Mouse (Mus musculus) adrenal gland, adult 8-10 months (tissue): Measurements from ENCODE around the gene Hist1h4a. TPM values are rescaled to one million over a fixed set of nuclear protein-coding genes. Genes with fewer than 3 reads are reported as not detected.
A peak's percentile ranks its signal among the peaks of the same experiment; 100 is the strongest.
"Not testable (repeated sequence)": the region's sequence is repeated elsewhere in the genome, so short reads cannot be mapped to it uniquely, and the experiment has no call there.

Experiments
- DNase-seq: peaks from one replicate; pipeline ENCODE4 v3.0.0; 2022
- total RNA-seq, 4 experiments: library from RNA; stranded (reverse); gene quantifications; 2 replicates each; pipeline ENCODE4 v1.2.4; 2022

Hist1h4a gene
- 10 to 100 TPM; 18.1 to 29.1 (median 26.8) TPM for total RNA-seq

DNA sequence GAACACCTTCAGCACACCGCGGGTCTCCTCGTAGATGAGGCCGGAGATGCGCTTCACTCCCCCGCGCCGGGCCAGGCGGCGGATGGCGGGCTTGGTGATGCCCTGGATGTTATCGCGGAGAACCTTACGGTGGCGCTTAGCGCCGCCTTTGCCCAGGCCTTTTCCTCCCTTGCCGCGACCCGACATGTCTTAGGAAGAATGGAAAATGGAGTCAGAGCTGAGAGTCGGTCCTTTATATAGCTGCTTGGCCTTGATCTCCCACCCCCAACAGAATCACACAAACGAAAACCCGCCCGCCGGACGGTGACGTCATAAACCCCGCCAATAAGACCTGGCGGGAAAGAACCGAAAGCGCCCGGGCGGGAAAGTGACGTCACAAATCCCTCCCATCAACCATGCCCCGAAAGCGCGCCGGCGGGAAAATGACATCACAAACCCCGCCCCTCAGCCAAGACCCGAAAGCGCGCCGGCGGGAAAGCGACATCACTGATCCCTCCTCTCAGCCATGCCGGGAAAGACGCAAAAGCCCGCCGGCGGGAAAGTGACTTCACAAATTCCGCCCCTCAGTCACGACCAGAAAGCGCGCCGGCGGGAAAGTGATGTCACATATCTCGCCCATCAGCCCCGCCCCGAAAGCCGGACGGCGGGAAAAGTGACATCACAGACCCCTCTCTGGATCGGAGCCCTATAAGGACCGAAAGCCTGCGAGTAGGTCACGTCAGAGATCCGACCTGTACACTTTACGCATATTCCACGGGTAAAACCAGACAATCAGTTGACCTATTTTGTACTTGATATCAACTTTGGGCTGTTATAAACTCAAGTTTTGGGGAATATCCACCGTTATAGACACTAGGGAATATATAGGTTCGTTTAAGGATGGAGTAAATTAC lies at the start of gene Hist1h4a:
Gene Hist1h4a, minus strand, starts transcription at position 259 of the 893 bp plus-strand sequence.
- DNase-seq, result peak; percentile 97

DNA sequence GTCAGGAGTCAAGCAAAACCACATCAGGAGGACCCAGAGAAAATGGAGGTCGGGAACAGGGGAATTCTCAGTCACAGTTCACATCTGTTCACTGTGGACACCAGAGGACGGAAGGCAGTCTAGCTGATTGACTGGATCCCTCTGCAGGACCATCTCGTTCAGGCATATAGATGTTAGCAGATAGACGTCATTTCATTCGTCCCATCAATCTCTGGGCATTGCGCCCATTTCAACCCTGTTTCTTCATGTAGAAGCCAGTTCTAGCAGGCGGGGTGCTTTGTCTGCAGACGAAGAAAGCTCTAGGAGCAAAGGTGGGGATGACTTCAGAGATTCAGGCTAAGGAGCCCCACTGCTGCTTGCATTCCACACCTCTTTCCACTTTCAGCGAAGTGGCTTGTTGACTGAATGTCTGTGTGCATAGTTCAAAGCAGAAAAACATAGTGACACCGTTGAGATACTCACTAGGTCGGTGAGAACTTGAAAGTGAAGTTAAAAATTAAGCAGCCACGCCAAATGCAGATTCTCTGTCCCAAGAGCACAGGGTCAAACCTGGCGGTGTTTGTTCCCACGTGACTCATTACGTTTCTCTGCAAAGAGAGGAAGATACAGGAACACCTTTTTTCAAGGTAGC lies 45.5 kb upstream of the Hist1h4a start, which contains the start of gene Slc17a2:
Gene Slc17a2, plus strand, starts transcription at position 572 of the 631 bp plus-strand sequence.
- no peak for DNase-seq

DNA sequence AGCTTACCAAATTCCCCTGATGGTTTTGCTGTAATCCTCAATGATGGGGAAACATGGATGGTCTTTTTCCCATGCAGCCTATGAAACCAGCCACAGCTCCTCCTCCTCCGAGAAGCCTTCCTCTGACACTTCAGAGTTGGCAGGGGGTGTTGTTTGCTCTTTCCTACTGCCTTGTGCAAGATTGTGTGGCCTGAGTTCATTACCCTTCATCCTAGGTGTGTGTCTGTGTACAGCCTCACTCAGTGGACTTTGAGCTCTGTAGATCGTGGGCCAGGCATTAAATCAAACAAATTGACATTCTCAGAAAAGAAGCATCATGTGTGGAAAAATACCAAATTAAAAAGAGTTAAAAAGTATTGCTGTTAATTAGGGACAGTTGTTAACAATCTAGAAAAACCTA lies 43.5 kb upstream of the Hist1h4a start:
- no peak for DNase-seq

DNA sequence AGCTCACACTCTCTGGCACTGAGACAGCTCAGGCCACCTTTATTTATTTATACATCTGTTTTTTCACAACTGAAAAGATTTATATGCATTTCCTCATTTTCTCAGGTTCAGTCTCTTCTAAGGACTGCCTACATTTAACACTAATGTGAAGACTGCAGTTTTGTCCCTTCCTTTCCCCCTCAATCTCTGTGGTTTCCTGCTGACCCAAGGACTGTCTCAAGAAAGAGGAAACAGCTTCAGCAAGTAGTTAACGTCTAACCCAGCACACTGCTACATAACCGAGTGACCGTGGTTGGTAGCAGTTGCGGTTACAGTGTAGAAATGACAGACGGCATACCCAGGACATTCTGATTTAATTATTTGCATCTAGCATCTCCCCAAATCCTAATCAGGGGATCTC lies 38.4 kb upstream of the Hist1h4a start:
- DNase-seq, result no peak

DNA sequence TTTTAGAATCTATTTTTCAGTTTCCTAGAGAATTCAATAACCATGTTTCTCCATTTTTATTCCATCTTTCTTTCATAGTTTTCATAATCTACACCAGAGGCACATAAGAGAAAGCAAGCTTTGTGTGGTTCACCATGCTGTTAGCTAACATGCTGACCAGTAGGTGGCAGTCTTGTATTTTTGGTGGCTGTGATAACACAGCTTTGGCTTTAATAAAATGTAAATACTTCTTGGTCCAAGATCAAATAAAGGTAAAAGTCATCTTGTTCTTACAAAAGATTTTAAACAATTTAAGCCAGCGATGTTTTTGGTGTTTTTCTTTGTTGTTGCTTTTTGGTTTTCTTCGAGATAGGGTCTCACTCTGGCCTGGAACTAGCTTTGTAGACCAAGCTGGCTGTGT lies 31.5 kb upstream of the Hist1h4a start:
- no peak for DNase-seq

DNA sequence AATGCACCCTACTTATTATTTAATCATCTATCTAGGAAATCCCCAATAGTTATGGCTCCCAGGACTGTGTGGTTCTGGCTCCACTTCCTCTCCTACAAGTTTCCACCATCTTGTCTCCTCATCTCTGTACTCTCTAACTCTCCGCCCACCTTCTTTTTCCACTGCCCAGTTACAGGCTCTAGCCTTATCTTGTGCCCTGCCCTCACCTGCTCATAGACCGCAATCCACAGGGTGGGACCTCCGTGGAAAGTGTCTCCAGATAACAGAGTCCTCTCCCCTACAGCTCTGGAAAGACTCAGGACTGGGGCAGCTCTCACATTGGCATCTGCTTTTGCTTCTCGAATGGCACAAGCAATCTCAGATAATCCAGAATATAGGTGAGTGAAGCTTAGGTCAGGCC lies 18.0 kb upstream of the Hist1h4a start:
- DNase-seq, result no peak

DNA sequence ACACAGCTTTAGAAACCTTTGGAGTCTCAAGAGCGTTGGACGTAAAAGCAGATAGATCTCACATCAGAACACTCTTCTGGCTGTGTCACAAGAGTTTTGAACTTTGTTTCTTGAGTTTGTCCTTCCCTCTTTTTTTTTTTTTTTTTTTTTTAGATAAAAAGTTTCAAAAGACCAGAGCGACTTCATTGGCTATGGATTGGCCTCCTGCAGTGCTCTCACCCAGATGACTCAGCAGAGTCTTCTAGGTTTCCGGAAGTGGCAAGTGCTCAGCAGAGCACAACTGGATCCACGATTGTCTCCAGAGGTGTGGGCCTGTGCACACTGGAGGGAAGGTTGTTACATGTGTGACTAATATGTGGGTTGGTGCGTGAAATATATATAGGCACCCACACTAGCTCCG lies 17.3 kb upstream of the Hist1h4a start:
- no peak for DNase-seq

DNA sequence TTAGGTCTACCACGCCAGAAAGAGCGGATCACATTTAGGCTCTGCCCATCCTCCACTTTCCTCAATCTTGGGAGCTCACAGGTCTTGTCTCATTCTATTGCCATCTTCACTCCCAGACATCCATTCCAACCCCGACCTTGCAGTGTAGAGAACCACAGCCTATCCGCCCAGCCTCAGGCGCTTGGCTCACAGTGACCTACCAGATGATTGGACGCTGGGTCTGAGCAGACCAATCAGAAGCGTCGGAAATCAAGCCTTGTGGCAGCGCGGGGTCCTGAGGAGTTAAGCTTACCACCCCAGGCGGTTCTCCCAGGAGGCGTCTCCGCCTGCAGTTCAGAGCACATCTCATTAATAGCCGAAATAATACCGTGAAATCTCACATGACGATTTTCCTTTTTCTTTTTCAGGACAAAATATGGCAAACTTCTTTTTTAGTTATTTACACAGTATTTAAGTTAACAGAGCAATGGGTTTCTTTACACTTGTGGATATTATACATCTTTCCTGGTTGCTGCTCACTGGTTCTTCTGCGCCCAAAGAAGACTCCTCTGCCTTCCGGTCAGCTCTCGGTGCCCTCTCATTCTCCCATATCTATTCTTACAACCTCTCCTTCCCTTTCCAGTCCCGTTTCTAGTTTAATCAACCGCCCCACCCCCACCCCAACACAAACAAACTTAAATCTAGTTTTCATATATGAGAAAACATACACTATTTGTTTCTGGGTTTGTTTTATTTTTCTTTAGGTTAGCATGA lies 11.7 kb upstream of the Hist1h4a start:
- no peak for DNase-seq

DNA sequence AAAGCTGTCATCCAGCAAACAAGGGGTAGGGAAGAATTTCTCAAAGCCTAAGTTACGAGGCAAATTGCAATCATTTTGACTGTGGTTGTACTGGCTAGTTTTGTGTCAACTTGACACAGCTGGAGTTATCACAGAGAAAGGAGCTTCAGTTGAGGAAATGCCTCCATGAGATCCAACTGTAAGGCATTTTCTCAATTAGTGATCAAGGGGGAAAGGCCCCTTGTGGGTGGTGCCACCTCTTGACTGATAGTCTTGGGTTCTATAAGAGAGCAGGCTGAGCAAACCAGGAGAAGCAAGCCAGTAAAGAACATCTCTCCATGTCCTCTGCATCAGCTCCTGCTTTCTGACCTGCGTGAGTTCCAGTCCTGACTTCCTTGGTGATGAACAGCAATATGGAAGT lies 8.6 kb upstream of the Hist1h4a start, which contains the start of gene Trim38:
Gene Trim38, plus strand, starts transcription at position 301 of the 400 bp plus-strand sequence.
- not testable (repeated sequence) for DNase-seq

DNA sequence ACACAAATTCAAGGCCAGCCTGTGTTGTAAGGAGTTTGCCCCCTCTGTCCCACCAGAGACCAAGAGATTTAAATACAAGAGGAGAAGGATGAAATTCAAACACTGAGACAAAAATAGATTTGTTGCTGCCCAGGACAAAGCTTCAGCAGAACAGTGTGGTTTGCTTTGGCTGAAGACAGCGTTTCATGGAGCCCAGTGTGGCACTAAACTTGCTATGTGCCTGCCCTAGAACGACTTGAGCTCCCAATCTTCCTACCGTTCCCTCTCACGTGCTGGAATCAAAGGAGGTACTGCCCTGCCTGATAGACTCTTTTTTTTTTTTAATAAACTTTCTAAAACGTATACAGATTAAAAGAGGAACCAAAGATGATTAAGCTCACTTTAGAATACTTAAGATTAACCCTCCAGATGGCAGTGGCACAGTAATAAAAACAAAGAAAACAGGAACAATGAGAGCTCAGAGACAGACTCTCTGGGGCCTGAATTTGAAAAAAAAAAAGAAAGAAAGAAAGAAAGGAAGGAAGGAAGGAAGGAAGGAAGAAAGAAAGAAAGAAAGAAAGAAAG lies 7.9 kb upstream of the Hist1h4a start:
- no peak for DNase-seq

DNA sequence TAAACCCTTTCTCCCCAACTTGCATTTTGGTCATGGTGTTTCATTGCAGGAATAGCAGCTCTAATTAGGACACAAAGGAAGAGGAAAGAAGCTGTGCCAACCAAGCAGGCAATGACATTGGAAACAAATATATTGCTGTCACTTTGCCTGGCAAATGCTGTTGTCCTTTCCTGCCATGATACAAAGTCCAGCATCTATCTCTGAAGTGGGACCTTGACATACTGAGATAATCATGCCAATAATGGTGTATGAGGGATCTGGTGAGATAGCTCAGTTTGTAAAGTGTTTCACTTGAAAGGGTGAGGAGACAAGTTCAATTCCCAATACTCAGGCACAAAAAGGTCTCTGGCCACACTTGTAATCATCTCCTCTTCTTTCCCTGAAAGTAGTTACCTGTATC lies 5.7 kb upstream of the Hist1h4a start:
- DNase-seq, result peak; percentile 33

DNA sequence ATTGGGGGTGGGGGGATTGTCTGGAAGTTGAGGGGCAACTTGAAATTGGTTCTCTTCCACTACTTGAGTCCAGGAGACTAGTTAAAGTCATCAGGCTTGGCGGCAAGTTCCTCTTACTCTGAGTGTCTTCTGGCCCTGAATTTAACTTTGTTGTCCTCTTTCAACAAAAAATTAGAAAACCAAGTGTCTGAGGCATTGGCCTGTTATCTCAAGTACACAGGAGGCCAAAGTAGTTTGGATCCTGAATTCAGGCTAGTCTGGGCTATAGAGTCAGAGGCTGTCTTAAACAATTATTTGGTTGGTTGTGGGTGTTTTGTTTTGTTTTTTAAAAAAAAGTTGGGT lies 4.1 kb upstream of the Hist1h4a start:
- no peak for DNase-seq

DNA sequence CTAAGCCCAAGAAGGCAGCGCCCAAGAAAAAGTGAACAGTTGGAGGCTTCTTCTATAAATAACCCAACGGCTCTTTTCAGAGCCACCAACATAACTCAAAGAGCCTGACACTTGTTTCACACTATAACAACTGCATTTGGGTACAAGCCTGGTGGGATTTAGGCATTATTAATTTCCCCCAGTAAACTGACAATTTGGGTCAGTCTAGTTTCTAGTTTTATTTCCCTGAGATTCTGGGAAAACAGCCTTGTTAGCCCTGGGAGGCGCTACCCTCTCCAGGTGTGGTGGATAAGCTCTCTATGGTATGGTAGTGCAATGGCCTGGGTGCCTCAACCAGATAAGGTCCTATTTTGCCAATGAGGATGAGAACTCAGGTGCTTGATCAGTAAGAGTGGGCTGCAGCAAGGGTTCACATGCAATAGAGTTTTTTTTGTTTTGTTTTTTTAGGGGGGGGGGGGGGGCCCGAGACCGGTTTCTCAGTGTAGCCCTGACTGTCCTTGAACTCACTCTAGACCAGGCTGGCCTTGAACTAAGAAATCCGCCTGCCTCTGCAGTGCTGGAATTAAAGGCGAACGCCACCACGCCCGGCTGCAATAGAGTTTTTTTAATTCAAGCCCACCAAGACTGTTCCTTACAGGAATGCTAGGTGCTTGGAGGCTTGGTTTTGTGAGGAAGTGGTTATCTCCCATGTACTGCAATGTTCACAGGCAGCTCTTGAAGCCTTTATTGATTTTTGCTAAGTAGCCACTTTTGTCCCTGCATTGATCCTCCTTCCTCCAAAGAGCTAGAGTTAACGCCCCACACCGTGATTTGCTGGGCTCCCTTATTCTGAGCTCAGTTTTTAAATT lies 3.5 kb upstream of the Hist1h4a start:
- DNase-seq, result no peak

DNA sequence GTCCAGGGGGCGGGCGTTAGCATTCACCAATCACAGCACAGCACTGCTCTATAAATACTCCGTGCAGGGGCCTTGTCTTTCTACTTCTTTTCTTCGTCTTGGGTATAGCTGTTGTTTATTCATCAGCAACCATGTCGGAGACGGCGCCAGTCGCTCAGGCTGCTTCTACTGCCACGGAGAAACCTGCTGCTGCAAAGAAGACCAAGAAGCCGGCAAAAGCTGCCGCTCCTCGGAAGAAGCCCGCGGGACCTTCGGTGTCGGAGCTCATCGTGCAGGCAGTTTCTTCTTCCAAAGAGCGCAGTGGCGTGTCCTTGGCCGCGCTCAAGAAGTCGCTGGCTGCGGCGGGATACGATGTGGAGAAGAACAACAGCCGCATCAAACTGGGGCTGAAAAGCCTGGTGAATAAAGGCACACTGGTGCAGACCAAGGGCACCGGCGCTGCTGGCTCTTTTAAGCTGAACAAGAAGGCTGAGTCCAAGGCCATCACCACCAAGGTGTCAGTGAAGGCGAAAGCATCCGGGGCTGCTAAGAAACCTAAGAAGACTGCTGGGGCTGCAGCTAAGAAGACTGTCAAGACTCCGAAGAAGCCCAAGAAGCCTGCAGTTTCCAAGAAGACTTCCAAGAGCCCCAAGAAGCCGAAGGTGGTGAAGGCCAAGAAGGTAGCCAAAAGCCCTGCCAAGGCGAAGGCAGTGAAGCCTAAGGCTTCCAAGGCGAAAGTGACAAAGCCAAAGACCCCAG lies 2.7 kb upstream of the Hist1h4a start, which contains the start of gene Hist1h1a:
Gene Hist1h1a, plus strand, starts transcription at position 81 of the 738 bp plus-strand sequence.
- DNase-seq, result peak; percentile 75

DNA sequence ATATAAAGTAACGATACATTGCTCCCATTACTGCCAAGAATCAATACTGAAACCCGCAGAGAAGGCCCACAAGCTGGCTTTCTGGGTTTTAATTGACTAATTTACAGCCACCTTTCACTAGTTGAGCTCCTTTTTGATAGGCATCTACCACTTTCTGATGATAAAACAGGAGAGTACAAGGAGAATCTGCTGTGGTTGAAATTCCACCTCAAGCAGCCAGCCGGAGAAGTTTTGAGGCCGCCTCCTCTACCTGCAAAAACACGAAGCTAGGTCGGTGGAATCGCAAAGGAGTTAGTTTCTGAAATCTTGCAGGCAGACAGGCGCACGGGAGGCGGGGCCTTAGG lies 2.2 kb upstream of the Hist1h4a start:
- DNase-seq, result no peak

DNA sequence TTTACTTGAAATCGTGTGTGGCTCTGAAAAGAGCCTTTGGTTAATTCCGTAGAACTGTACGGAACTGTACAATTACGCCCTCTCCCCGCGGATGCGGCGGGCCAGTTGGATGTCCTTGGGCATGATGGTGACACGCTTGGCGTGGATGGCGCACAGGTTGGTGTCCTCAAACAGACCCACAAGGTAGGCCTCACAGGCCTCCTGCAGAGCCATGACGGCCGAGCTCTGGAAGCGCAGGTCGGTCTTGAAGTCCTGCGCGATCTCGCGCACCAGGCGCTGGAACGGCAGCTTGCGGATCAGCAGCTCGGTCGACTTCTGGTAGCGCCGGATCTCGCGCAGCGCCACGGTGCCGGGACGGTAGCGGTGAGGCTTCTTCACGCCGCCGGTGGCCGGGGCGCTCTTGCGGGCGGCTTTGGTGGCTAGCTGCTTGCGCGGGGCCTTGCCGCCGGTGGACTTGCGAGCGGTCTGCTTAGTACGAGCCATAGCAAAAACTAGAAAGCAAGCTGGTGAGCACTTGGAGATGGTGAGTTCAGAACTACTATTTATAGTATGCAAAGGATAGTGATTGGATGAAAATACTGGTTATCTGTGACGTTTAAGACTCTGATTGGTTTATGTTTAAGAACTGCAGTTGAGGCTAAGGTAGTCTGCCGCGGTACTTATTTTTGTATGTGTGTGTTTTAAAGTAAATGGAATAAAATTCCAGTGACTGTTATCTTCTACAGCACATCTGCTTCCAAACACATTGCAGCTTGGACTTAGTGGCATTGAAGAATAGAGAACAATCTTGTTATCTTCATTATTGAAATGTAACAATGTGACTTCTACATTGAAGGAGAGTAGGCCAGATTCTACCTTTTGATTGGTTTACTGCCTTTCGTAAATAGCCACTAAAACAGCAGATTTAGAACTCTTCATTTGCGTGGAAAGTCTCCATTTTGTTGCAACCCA lies 1.1 kb upstream of the Hist1h4a start, which contains the start of gene Hist1h3a:
Gene Hist1h3a, minus strand, starts transcription at position 516 of the 951 bp plus-strand sequence.
- peak; percentile 67 for DNase-seq

DNA sequence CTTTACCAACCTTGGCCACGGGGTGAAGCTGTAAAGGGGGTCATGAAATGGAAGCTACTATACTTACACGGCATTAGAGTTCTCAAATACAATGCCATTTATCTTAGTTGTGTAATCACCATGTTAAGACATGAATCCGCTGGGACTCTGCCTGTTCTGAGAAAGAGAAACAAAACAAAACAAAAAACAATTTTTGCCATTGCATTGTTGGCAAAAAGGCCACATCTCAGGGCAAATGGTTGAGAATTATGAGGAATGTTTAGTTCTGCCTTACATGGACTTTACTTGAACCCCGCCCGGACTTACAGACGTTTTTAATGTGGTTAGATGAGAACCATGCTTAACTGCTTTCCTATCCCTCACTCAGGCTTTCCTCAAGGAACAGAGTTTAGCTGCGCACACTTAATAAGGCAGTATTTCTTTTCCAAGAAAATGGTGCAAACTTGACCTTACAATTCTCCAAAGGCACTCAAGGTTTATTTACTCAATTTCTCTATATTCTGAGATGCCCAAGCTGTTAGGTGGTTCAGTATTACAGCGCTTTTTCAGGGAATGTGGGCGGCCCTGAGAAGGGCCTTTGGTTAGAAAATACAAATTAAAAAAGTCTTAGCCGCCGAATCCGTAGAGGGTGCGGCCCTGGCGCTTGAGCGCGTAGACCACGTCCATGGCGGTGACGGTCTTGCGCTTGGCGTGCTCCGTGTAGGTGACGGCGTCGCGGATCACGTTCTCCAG lies 624 bp downstream of the Hist1h4a start:
- no peak for DNase-seq

DNA sequence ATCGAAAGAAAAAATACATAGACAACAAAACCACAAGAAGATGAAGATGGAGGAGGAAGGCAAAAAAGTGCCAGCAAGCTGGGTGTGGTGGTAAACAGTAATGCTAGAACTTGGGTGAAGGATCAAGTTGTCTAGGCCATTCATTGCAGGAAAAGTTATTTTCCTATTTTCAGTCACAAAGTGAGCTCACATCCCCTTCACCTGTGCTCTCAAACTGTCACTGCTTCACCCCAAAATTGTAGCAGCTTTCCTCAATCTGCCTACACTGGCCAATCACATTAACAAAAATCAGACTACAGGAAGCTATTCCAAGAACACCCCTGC lies 1.2 kb downstream of the Hist1h4a start:
- DNase-seq, result no peak

DNA sequence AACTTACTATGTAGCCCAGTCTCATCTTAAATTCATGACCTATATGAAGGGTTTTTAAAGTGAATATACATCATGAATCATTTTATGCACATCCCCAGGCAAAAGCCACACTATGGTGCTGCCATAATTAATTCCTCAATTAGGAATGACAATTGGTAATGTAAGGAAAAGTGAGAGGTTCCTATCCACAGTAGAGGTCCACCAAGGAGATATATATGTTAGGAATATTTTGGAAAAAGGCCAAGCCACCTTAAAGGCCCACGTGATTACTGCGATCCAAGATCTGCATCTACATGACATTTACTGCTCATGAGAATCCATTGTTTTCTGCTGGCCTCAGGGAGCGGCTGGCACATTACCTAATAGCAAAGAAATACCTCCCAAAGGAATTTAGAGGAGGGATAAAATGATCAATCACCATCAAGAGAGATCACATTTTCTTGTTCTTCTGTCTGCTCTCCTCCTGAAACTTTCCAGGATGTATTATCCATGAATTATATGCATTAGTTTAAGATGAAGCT lies 1.7 kb downstream of the Hist1h4a start:
- DNase-seq, result no peak
